Mouse (Mus musculus) megakaryocyte, adult 5-6 weeks (primary cell): ENCODE results near the gene Mthfd1. TPM values are rescaled to one million over a fixed set of nuclear protein-coding genes. Genes with fewer than 3 reads are reported as not detected.

Source experiments
- ATAC-seq: 2 replicates; pipeline ENCODE4 v1.8.0; 2016; ENCODE audit warnings: mild to moderate bottlenecking, inconsistent platforms; ENCODE audit not compliant: poor library complexity, severe bottlenecking
- total RNA-seq, 2 experiments: library from RNA; stranded (forward) in 1 of 2; stranded (reverse) in 1 of 2; fragments of 153-499, 151-499 nt in 1 of 2; fragments of 221-1000, 200-1000 nt in 1 of 2; gene quantifications; 2 replicates each; pipeline versions ENCODE4 v1.2.3 to v1.2.4; 2015 to 2017

Gene Mthfd1
- total RNA-seq, 2 experiments from 2014 or later = 18.4 to 33.4 TPM

DNA sequence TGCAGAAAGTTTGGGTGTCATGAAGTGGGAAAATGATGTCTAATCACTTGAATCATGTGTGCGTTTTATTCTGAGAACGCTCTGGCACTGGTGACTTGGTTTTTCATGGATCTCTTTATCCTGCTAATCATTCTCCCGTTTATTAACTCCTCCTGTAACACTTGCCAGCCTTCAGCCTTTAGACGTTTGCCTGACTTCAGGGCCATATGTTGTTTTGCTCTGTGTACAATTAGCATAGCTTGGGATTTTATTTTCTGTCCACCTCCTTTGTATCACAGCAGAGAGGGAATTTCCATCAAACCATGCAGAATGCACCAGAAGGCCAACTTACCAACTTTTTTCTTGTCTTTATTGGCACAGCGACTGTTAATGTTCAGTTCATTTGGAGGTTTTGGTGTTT is 42.7 kb downstream of the Mthfd1 start:
- ATAC-seq = no peak

DNA sequence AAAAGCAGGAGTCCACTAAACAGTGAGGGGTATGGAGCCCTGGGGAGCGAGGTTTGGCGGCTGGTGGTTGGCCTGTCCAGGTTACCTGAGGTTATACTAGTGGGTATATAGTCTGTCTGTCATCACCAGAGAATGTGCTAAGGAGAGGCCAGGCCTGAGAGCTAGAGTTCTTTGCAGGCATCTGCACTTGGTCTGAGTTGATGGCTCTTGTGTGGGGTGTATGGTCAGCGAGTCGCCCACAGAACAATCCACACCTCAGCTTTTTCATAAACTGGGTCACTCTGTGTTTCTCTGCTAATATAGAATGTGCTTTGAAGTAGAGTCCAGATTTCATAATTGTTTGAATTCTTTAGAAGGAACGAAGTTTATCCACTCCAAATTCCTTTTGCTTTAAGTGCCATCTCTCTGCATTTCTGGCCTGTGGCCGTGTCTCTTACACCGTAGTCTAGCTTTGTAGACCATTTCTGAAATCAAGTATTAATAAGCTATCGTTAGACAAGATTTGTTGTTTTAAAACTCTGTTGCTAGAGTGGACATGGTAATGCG is 44.3 kb downstream of the Mthfd1 start:
- no peak for ATAC-seq

DNA sequence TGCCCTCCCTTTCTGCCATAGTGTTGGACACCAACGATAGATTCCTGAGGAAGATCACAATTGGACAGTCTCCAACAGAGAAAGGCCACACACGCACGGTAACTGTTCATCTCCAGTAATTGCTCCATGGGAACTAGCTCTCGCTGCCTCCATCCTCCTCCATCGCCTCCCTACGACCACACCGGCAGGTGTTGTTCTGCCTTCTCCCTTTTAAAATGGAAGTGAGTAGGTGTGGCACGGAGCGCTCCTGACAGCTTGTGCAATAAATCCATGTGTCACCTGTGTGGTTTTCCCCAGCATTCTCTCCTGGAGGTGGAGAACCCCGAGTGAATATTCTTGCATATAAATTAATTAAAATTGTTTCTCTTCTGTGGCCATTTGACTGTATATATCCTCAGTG is 45.3 kb downstream of the Mthfd1 start:
- no peak for ATAC-seq

DNA sequence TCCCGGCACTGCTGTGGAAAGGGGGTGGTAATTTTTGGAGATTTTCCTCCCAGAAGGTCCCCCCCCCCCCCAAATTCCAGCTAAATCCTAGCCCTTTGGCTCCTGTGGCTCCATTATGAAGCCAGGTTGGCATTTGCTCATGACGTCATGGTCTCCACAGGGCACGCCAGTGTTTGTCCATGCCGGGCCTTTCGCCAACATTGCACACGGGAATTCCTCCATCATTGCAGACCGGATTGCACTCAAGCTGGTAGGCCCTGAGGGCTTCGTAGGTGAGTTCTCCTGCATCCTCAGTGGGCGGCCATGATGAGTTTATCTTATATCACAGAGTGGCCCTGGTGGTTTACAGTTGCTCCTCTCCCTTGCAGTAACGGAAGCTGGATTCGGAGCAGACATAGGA is 48.4 kb downstream of the Mthfd1 start:
- no peak for ATAC-seq

DNA sequence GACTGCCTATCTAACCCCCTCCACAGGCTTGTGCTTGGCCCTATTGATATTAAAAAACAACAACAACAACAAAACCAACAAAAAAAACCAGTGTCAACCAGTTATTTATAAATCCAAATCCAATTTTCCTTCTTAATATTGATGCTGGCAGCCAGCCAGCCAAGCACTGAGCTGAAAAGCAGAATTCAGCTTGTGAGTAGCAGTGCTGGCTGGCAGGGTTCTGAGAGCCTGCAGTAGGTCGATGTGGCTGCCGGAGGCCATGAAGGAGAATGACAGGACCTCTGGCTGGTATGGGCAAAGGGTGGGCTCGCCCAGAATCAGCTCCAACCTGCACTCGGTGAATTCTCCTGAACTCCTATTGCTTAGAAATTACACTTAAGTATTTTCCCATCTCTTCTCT is 49.1 kb downstream of the Mthfd1 start:
- no peak for ATAC-seq

DNA sequence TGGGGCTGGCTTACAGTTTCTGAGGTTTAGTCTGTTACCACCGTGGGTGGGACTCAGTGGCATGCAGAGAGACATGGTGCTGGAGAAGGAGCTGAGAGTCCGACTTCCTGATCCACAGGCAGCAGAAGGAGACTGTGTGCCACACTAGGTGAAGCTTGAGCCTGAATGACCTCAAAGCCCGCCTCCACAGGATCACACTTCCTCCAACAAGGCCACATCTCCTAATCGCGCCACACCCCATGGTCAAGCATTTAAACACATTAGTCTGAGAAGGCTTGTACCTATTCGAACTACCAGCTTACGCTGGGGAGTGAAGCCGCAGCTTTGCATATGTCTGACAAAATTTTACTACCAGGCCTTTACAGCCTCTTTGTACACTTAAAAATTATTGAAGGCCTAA is 50.0 kb downstream of the Mthfd1 start:
- ATAC-seq = 0 out of 2 replicates have a peak, but pooled peaks have one; percentile 21

DNA sequence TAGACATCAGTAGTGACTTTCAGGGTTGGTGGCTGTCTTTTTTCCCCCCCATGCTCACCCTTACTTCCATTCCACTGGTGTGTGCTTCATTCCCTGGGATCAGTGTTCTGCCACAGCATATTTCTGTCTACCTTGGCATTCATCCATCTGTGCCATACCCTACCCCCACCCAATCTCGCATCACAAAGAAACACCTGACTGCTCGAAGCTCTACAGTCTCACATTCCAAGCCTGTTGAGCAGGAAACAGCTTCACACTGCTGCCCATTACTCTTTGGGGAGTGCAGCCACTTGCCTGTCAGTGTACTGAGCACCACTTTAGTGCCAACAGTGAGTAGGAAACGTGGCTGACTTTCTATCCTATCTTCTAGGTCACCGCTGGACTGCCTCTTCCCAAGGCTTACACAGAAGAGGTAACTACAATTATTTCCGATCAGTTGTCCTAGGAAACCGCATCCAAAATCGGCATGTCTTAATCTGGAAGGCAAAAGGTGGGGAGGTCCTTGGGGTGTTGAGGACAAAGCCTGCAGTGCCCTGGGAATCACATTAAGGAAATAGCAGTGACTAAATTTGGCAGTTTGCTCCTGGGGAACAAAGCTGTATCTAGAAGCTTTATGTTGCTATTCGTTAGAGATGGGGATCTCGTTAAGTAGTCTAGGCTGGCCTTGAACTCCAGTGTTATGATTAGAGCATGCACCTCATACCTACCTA is 51.9 kb downstream of the Mthfd1 start:
- no peak for ATAC-seq

DNA sequence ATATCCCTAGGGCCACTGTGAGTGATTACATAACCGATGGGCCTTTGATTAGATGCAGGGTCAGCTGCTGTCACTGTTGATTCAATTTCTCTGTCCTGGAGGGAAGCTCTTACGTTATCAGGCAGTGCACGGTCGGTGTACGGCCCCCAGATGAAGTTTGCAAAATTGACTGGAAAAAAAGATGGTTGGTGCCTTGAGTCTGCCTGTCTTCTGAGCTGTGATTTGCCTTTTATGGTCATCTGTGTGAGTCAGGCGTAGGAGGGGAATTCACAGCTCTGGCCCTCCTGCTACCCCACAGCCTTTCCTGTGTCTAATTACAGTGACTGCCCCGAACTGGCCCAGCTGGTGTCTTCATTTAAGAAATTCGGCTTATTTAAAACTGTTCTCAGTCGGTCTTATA is 52.9 kb downstream of the Mthfd1 start:
- ATAC-seq = peak; percentile 36; the same call in 1 of the 2 replicates

DNA sequence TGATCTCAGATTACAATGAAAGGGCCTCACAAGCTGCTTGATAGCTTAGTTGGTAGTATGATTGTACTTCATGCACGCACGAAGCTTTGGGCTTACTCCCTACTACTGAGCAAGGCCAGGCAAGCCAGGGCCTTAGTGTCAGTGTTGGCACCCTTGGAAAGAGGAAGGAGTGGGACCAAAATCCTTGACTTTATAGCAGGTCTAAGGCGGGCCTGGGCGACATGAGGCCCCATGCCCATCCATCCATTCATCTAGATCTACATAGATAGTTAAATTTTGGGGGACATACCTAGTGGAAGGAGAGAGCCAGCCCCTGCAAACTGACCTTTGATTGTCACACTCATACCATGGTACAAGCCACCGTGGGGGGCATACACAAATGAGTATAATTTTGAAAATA is 53.3 kb downstream of the Mthfd1 start:
- no peak for ATAC-seq

DNA sequence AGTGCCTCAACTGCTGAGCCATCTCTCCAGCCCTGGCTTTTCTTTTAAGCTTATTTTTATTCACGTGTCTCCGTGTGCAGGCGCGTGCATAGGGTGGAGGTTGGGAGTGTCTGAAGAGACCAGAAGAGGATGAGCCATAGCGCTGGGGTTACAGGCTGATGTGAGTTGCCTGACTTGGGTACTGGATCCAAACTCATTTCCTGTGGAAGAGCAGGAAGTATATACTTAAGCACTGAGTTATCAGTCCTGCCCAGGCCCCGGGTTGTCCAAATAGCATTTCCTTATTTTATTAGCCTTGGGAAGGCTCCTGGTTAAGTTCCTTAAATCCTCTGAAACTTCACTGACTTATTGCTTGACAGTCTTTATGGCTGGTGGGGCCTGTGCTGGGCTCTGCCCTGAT is 54.9 kb downstream of the Mthfd1 start:
- ATAC-seq = no peak

DNA sequence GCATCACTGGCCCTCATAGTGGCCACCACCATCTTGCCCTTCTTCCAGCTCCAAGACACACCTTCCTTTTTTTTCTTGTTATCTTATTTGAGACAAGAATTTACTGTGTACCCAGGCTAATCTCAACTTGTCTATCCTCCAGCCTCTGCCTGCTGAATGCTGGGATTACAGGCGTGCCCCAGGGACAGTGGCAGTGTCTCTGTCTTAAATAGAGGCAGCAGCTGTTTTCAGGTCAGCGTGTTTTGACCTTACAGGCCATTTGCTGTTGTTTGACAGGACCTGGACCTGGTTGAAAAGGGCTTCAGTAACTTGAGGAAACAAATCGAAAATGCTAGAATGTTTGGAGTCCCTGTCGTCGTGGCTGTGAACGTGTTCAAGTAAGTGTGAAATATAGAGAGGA is 55.5 kb downstream of the Mthfd1 start:
- ATAC-seq = no peak

DNA sequence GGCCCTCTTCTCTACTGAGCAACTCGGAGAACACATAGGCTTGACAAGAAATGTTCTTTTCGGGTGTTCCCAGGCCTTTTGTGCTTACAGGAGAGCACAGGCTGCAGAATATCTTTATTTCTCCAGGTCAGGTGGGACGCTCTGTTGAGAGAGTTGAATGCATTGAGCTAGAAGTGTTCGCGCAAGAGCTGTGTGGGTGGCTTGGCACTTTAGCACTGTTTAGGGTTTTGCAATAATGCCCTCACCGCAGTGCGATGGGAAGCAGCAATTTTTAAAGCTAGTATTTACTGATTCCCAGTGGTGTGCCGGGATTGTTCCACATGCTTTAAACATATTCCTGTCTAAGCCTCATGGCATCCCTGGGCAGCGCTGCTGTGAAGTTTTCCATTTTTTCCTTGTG is 56.1 kb downstream of the Mthfd1 start:
- ATAC-seq = no peak

DNA sequence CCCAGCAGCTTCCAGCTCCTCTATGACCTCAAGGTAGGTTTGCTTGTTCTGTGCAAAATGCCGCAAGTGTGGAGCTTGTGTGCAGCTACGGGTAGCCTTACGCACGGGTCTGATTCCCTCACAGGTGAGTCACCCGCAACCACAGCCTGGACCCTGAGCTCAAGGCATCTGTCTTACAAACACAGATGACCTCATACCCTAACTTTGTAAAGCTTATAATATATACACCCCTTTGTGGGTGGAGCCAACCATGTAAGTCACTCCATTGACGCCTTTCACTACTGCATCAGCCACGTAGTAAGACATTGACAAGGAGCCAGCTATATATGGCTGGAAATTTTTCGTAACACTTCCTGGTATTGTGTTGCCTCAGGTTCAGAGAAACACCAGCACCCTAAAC is 56.9 kb downstream of the Mthfd1 start:
- ATAC-seq = peak; percentile 82

DNA sequence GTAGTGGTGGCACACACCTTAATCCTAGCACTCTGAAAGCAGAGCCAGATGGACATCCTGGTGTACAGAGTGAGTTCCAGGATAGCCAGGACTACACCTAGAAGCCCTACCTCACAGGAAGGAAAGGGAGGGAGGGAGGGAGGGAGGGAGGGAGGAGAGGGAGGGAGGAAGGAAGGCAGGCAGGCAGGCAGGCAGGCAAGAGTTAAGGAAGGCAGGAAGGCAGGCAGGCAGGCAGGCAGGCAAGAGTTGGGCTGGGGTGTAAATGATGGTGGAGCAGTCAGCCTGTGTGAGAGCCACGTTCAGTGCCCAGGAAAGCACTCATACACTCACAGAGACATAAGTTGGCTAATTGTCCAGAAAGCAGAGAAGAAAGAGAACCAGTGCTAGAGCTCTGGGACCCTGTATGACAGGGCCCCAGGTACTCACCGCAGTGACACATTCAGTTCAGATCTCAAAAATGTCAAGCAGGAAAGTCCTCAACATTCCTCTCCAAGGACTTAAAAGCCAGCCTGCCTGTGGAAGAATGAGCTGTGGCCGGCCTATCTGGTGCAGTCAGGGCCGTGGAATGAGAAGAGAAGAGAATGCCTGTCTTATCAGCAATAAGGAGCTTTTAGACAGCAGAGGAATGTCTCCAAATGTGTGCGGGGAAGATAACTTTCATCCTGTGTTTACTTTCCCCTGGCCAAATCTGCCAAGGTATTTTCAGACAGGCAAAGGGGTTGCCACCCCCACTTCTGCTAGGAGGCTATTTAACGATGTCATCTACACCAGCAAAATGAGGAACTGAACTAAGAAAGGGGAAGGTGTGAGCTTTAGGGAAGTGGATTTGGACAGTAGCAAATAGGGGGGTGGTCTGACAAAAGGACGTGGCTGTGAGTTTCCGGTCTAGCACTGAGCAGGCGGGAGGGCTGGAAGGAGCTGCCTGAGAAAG is 63.4 kb downstream of the Mthfd1 start:
- peak; percentile 95 for ATAC-seq

DNA sequence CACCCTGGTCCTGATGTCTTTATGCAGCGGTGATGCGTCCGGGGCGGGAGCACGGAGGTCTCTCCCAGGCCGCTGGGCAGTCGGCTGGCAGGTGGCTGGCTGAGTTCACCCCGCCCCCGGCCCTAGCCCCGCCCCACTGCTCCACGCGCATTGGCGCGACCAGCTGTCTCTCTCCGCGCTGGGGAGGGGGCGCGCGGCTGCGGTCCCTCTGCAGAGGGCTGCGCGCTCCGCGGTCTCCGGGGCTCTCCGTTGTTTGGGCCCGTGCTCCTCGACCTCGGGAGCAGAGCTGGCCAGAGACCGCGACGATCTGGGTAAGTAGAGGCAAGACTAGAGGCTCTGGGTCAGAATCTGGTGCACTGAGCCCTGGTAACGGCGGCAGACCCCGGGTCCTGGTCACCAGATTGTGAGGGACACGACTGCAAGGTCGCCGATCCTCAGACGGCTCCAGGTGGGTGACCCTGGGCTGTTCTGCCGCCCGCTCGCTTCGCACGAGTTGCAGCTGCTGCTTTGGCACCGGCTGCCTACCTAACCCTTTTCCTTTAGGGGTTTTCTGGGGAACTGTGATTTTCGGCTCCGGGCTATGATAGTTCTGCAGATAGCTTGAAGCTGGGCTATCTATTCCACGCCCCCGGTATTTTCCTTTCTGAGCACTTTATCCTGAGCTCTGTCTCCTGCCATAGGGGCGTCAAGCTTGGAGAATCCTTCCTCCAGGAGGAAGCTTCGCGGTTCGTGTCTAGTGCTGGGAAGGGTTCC is 69.8 kb downstream of the Mthfd1 start, which contains the start of gene Akap5:
Gene Akap5 (plus strand): TSS at position 213 of the 753 bp plus-strand sequence.
- peak; percentile 61 for ATAC-seq

DNA sequence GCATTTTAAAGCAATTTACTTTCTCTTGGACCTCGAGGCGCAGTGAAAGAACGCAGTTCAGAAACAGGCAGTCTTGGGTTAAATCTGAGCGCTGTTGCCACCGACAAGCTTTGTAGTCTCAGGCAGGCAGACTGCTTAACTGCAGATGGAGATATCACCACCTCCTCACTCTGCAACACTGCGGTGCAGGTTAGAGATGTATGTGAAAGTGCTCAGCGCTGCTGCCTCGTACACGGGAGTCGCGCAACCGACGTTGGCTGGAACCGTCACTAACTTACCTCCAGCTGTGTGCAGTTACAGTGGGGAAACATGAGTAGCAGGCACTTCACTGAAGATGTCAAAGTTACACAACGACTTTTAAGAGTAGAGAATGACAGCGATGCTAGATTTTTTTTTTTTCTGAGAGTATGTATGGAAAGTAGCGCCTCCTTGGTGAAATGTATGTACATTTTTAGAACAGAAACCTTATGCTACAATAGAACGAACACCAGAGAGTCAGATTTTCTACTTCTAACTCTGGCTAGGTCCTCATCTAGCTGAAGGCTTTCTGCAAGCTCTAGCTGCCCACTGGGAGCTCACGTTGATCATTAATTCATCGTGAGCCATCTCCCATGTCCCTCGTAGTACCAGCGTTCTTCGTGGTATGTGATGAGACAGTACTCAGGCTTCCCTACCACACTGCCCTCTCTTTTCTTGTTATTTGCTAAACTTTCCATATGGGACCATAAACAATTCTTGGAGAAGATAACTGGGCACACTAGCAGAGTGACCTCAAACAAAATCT is 71.5 kb downstream of the Mthfd1 start:
- ATAC-seq = no peak

DNA sequence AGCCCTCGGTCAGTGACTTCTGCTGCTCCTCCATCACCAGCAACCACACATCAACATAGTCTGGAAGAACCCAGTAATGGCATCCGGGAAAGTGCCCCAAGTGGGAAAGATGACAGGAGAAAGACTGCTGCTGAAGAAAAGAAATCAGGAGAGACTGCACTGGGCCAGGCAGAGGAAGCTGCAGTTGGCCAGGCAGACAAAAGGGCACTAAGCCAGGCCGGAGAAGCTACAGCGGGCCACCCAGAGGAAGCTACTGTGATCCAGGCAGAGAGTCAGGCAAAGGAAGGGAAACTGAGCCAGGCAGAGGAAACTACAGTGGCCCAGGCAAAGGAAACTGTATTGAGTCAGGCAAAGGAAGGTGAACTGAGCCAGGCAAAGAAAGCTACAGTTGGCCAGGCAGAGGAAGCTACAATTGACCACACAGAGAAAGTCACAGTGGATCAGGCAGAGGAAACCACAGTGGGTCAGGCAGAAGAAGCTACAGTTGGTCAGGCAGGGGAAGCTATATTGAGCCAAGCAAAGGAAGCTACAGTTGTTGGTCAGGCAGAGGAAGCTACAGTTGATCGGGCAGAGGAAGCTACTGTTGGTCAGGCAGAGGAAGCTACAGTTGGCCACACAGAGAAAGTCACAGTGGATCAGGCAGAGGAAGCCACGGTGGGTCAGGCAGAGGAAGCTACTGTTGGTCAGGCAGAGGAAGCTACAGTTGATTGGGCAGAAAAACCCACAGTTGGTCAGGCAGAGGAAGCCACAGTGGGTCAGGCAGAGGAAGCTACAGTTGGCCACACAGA is 73.7 kb downstream of the Mthfd1 start:
- peak; percentile 65 for ATAC-seq

DNA sequence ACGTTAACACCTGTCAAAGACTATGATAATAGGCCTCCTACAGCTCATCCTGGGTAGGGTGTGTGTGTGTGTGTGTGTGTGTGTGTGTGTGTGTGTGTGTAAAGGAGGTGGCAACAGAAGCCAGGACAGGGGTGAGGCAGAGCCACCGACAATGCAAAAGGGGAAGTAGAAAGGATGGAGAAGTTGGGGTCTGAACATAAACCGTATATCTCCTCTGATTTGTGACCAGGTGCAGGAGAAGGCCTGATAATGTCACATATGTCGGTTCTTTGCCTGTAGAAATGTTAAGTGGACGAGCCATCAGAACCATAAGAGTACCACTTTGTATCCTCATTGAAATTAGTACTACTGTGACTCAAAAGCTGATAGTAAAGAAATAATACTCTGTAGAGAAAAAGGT is 78.6 kb downstream of the Mthfd1 start:
- ATAC-seq = no peak

DNA sequence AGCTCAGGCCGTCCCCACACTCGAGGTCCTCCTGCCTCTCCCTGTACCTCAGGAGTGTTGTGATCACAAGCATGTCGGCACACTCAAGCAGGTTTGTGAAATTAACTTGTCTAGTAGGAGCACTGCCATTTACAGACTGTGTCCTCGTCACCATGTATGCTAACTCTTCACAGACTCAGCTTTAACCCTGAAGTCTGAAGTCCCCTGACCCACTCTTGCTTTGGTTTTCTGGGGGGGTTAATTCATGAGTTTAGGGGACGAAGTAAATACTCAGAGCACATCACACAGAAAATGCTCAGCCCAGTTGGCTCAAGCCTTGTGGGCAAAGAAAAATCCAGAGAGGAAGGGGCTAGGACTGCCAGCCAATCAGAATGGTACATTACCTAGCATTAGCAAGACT is 80.5 kb downstream of the Mthfd1 start:
- ATAC-seq = no peak
